Mouse (Mus musculus): ENCODE measurements at regions not wholly inside any gene's neighbourhood (a gene's known extent, or its start where the extent isn't known, plus 50 kb on each side); places are given as distances from the start of the nearest gene placed in this dataset.
A peak's percentile ranks its signal among the peaks of the same experiment; 100 is the strongest.

- Histone ChIP-seq H3K9me3 (ENCODE audit: control insufficient read depth, low read length) (no peaks in the 10 kb centered on the region), H3K36me3 (ENCODE audit: control insufficient read depth, insufficient read depth, low read length) (no peaks in the 10 kb centered on the region), H3K4me1 (ENCODE audit: control insufficient read depth, insufficient read depth, low read length) (no peaks in the 10 kb centered on the region), H3K27ac (ENCODE audit: low read depth, low read length) (no peak overlapping the region), H3K27me3 (ENCODE audit: control insufficient read depth, insufficient read depth, low read length) (no peaks in the 10 kb centered on the region), H3K4me3 (ENCODE audit: low read depth, low read length) (no peak overlapping the region), H3K9ac (ENCODE audit: low read length) (no peak overlapping the region), H3K4me2 (ENCODE audit: low read depth) (no peak overlapping the region)
- ATAC-seq (ENCODE audit: insufficient read depth, low FRiP score, low TSS enrichment) (no peak), DNase-seq (ENCODE audit: low spot score) (no peak)
- WGBS: 68% methylated on average over 9 of the region's 9 CpGs
These were observed 76.7 kb downstream of the Trim29 start for GRCm38 (mm10) chr9:43387397-43387796.

DNA sequence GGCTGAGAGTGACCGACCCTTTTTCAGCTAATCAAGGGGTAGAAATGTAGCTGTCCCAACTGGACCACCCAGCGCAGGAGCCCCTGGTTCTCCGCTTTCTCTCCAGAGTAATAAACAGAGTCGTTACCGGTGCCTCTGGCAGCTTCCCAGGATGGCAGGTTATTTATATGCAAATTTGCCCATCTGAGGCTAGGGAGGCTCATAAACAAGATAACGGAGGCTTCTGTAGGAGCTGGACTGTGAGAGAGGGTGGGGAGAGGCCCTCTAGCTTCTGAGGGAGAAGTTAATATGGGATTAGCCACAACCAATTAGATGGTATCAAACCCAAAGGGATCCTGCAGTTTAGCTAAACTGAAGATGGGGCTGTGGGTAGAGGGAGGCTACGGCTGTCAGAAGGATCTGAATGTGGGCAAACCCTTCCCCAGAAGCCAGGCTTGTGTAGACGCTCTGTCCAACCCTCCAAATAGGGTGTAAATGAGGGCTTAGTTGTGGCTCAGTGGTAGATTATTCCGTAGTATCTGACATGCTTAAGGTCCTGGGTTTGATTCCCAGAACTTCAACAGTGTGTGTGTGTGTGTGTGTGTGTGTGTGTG lies 78.9 kb downstream of the Trim29 start:
- H3K4me3 ChIP-seq (ENCODE audit: low read depth, low read length): no peak overlapping the region
- peak; percentile 30 for DNase-seq (ENCODE audit: low spot score)
- H3K36me3 ChIP-seq (ENCODE audit: control insufficient read depth, insufficient read depth, low read length): no peaks in the 10 kb centered on the region
- H3K9me3 ChIP-seq (ENCODE audit: control insufficient read depth, low read length): no peaks in the 10 kb centered on the region
- H3K4me1 ChIP-seq (ENCODE audit: control insufficient read depth, insufficient read depth, low read length): no peaks in the 10 kb centered on the region
- H3K9ac ChIP-seq (ENCODE audit: low read length): no peak overlapping the region
- no peak overlapping the region for H3K4me2 ChIP-seq (ENCODE audit: low read depth)
- ATAC-seq (ENCODE audit: insufficient read depth, low FRiP score, low TSS enrichment): 0 out of 2 replicates have a peak, but pooled peaks have one; percentile 31
- H3K27ac ChIP-seq (ENCODE audit: low read depth, low read length): no peak overlapping the region
- H3K27me3 ChIP-seq (ENCODE audit: control insufficient read depth, insufficient read depth, low read length): no peaks in the 10 kb centered on the region
- 26% methylated on average over 9 of the region's 9 CpGs for WGBS

- no peak for DNase-seq (ENCODE audit: low spot score)
- Histone ChIP-seq H3K4me3 (ENCODE audit: low read depth, low read length) (no peak overlapping the region), H3K9me3 (ENCODE audit: control insufficient read depth, low read length) (no peaks in the 10 kb centered on the region), H3K36me3 (ENCODE audit: control insufficient read depth, insufficient read depth, low read length) (no peaks in the 10 kb centered on the region), H3K4me2 (ENCODE audit: low read depth) (no peak overlapping the region), H3K4me1 (ENCODE audit: control insufficient read depth, insufficient read depth, low read length) (no peaks in the 10 kb centered on the region), H3K9ac (ENCODE audit: low read length) (no peak overlapping the region), H3K27me3 (ENCODE audit: control insufficient read depth, insufficient read depth, low read length) (no peaks in the 10 kb centered on the region), H3K27ac (ENCODE audit: low read depth, low read length) (no peak overlapping the region)
- 86% methylated on average over 6 of the region's 6 CpGs for WGBS
- ATAC-seq (ENCODE audit: insufficient read depth, low FRiP score, low TSS enrichment): no peak
These were observed 81.9 kb downstream of the Trim29 start for GRCm38 (mm10) chr9:43392467-43393064.

DNA sequence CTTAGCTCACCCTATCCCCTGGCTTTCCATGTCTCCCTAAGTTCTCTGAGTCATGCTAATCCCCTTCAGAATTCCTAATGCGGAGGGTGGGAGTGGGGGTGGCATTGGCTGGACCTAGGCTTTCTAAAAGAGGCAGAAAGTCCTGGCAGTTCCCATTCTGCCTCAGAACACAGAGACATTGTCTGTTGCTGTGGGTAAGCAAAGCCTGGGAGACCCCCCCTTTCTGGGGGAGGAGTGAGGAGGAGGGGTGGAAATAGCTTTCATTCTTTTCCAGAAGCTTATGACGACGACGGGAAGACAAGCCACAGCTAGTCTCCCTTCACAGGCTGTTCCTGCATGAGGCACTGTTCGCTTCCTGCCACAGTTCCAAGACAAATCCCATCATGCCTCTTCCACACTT lies 83.6 kb downstream of the Trim29 start:
- 66% methylated on average over 5 of the region's 5 CpGs for WGBS
- Histone ChIP-seq H3K9me3 (ENCODE audit: control insufficient read depth, low read length) (no peaks in the 10 kb centered on the region), H3K27me3 (ENCODE audit: control insufficient read depth, insufficient read depth, low read length) (no peaks in the 10 kb centered on the region), H3K9ac (ENCODE audit: low read length) (no peak overlapping the region), H3K4me2 (ENCODE audit: low read depth) (no peak overlapping the region), H3K4me3 (ENCODE audit: low read depth, low read length) (no peak overlapping the region), H3K36me3 (ENCODE audit: control insufficient read depth, insufficient read depth, low read length) (no peaks in the 10 kb centered on the region), H3K4me1 (ENCODE audit: control insufficient read depth, insufficient read depth, low read length) (no peaks in the 10 kb centered on the region), H3K27ac (ENCODE audit: low read depth, low read length) (no peak overlapping the region)
- peak; percentile 46 for DNase-seq (ENCODE audit: low spot score)
- ATAC-seq (ENCODE audit: insufficient read depth, low FRiP score, low TSS enrichment): no peak

GRCm38 (mm10) chr9:43395209-43395608 lies 84.6 kb downstream of the Trim29 start:
- no peaks in the 10 kb centered on the region for H3K36me3 ChIP-seq (ENCODE audit: control insufficient read depth, insufficient read depth, low read length)
- no peak overlapping the region for H3K27ac ChIP-seq (ENCODE audit: low read depth, low read length)
- no peaks in the 10 kb centered on the region for H3K27me3 ChIP-seq (ENCODE audit: control insufficient read depth, insufficient read depth, low read length)
- H3K4me2 ChIP-seq (ENCODE audit: low read depth): no peak overlapping the region
- H3K4me1 ChIP-seq (ENCODE audit: control insufficient read depth, insufficient read depth, low read length): no peaks in the 10 kb centered on the region
- ATAC-seq (ENCODE audit: insufficient read depth, low FRiP score, low TSS enrichment) (no peak), DNase-seq (ENCODE audit: low spot score) (no peak)
- WGBS: 47% methylated on average over 5 of the region's 5 CpGs
- no peaks in the 10 kb centered on the region for H3K9me3 ChIP-seq (ENCODE audit: control insufficient read depth, low read length)
- no peak overlapping the region for H3K4me3 ChIP-seq (ENCODE audit: low read depth, low read length)
- no peak overlapping the region for H3K9ac ChIP-seq (ENCODE audit: low read length)

DNA sequence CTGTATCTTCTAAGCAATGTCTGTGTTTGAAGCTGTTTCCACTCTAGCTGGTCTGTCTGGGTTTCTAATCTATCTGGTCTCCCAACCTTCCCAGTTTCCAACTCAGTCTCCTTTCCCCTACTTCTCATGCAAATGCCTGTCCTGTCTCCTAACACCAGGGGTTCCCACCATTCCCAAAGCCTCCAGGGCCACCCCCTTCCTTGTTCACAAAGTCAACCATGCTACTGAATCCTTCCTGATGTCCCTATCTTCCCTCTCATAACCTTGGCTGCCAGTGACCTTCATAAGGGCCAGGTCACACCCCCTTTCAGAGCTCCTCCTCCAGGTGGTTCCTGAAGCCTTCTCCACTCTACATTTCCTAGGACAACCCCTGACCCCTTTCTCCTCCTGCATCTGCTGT lies 85.9 kb downstream of the Trim29 start:
- no peaks in the 10 kb centered on the region for H3K4me1 ChIP-seq (ENCODE audit: control insufficient read depth, insufficient read depth, low read length)
- no peaks in the 10 kb centered on the region for H3K36me3 ChIP-seq (ENCODE audit: control insufficient read depth, insufficient read depth, low read length)
- no peak overlapping the region for H3K4me3 ChIP-seq (ENCODE audit: low read depth, low read length)
- no peak overlapping the region for H3K9ac ChIP-seq (ENCODE audit: low read length)
- no peak for DNase-seq (ENCODE audit: low spot score)
- no peak overlapping the region for H3K4me2 ChIP-seq (ENCODE audit: low read depth)
- H3K27ac ChIP-seq (ENCODE audit: low read depth, low read length): no peak overlapping the region
- ATAC-seq (ENCODE audit: insufficient read depth, low FRiP score, low TSS enrichment): no peak
- H3K9me3 ChIP-seq (ENCODE audit: control insufficient read depth, low read length): no peaks in the 10 kb centered on the region
- no peaks in the 10 kb centered on the region for H3K27me3 ChIP-seq (ENCODE audit: control insufficient read depth, insufficient read depth, low read length)

DNA sequence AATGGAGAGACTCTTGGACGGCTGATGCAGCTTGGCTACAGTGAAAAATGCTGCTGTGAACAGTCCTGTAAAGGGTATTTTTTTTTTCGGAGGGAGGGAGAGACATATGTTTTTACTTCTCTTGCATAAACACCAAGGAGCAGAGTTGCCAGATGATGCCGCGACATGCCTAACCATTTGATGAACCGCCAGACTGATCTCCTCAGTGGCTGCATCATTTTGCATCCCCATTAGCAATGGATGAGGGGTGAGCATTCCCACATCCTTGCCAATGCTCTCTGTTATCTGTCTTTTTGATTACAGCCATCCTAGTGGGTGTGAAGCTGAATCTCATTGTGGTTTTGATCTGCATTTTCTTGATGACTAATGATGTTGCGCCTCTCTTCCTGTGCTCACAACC lies 97.8 kb downstream of the Trim29 start:
- H3K9ac ChIP-seq (ENCODE audit: low read length): no peak overlapping the region
- no peaks in the 10 kb centered on the region for H3K9me3 ChIP-seq (ENCODE audit: control insufficient read depth, low read length)
- no peak overlapping the region for H3K27ac ChIP-seq (ENCODE audit: low read depth, low read length)
- H3K27me3 ChIP-seq (ENCODE audit: control insufficient read depth, insufficient read depth, low read length): no peaks in the 10 kb centered on the region
- H3K4me1 ChIP-seq (ENCODE audit: control insufficient read depth, insufficient read depth, low read length): no peaks in the 10 kb centered on the region
- DNase-seq (ENCODE audit: low spot score): no peak
- WGBS: 69% methylated on average over 6 of the region's 6 CpGs
- no peak overlapping the region for H3K4me2 ChIP-seq (ENCODE audit: low read depth)
- no peaks in the 10 kb centered on the region for H3K36me3 ChIP-seq (ENCODE audit: control insufficient read depth, insufficient read depth, low read length)
- no peak for ATAC-seq (ENCODE audit: insufficient read depth, low FRiP score, low TSS enrichment)
- no peak overlapping the region for H3K4me3 ChIP-seq (ENCODE audit: low read depth, low read length)

DNA sequence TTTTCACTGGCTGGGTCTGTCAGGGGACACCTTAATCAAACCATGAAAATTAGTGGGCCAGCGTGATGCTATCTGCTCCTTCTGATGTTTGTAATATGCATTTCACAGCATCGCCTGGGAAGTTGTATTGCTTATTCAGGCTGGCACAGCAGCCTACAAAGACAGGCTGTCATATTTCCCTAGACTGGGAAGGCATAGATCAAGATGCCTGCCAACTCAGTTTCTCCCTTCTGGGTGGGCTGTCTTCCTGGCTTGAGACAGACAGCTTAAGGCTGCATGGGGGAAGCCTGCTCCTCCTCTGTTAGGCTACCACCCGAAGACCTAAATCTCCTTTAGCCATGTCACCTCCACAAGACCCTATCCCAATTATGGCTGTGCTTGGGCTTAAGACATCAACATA lies 101.8 kb downstream of the Trim29 start:
- H3K4me1 ChIP-seq (ENCODE audit: control insufficient read depth, insufficient read depth, low read length): no peaks in the 10 kb centered on the region
- H3K4me3 ChIP-seq (ENCODE audit: low read depth, low read length): no peak overlapping the region
- H3K27me3 ChIP-seq (ENCODE audit: control insufficient read depth, insufficient read depth, low read length): no peaks in the 10 kb centered on the region
- H3K36me3 ChIP-seq (ENCODE audit: control insufficient read depth, insufficient read depth, low read length): no peaks in the 10 kb centered on the region
- H3K9ac ChIP-seq (ENCODE audit: low read length): no peak overlapping the region
- H3K27ac ChIP-seq (ENCODE audit: low read depth, low read length): no peak overlapping the region
- DNase-seq (ENCODE audit: low spot score) (no peak), ATAC-seq (ENCODE audit: insufficient read depth, low FRiP score, low TSS enrichment) (no peak)
- H3K9me3 ChIP-seq (ENCODE audit: control insufficient read depth, low read length): no peaks in the 10 kb centered on the region
- 73% methylated on average over 3 of the region's 3 CpGs for WGBS
- H3K4me2 ChIP-seq (ENCODE audit: low read depth): no peak overlapping the region

GRCm38 (mm10) chr9:43419993-43420715 lies 109.5 kb downstream of the Trim29 start:
- H3K27me3 ChIP-seq (ENCODE audit: control insufficient read depth, insufficient read depth, low read length): no peaks in the 10 kb centered on the region
- WGBS: 27% methylated on average over 17 of the region's 17 CpGs
- DNase-seq (ENCODE audit: low spot score) (peak; percentile 27), ATAC-seq (ENCODE audit: insufficient read depth, low FRiP score, low TSS enrichment) (no peak)
- no peak overlapping the region for H3K9ac ChIP-seq (ENCODE audit: low read length)
- H3K4me2 ChIP-seq (ENCODE audit: low read depth): no peak overlapping the region
- H3K27ac ChIP-seq (ENCODE audit: low read depth, low read length): no peak overlapping the region
- no peak overlapping the region for H3K4me3 ChIP-seq (ENCODE audit: low read depth, low read length)
- no peaks in the 10 kb centered on the region for H3K36me3 ChIP-seq (ENCODE audit: control insufficient read depth, insufficient read depth, low read length)
- no peaks in the 10 kb centered on the region for H3K4me1 ChIP-seq (ENCODE audit: control insufficient read depth, insufficient read depth, low read length)
- no peaks in the 10 kb centered on the region for H3K9me3 ChIP-seq (ENCODE audit: control insufficient read depth, low read length)
